Mouse (Mus musculus) megakaryocyte-erythroid progenitor cell, adult 5-6 weeks (primary cell): ENCODE data around the gene Dna2. TPM values are rescaled to one million over a fixed set of nuclear protein-coding genes. Genes with fewer than 3 reads are reported as not detected.
"Not testable (repeated sequence)": the region's sequence is repeated elsewhere in the genome, so short reads cannot be mapped to it uniquely, and the experiment has no call there.

ENCODE experiments used
- ATAC-seq: replicated peaks from 2 replicates; pipeline ENCODE4 v1.8.0; 2016; ENCODE audit warnings: mild to moderate bottlenecking, inconsistent platforms; ENCODE audit not compliant: severe bottlenecking, poor library complexity, low FRiP score, low TSS enrichment
- total RNA-seq, 2 experiments: library from RNA; stranded (forward) in 1 of 2; stranded (reverse) in 1 of 2; fragments of 200-1000, 215-1000 nt in 1 of 2; fragments of >200 nt in 1 of 2; fragmentation: Nextera tagmentation in 1 of 2; gene quantifications; 2 replicates each; pipeline ENCODE4 v1.2.3; 2014 to 2017

Dna2 gene
- total RNA-seq (2014; fragmentation: Nextera tagmentation) (61.7 and 63.1 TPM in 2 replicates), total RNA-seq (2017) (41.9 and 42.8 TPM in 2 replicates)

DNA sequence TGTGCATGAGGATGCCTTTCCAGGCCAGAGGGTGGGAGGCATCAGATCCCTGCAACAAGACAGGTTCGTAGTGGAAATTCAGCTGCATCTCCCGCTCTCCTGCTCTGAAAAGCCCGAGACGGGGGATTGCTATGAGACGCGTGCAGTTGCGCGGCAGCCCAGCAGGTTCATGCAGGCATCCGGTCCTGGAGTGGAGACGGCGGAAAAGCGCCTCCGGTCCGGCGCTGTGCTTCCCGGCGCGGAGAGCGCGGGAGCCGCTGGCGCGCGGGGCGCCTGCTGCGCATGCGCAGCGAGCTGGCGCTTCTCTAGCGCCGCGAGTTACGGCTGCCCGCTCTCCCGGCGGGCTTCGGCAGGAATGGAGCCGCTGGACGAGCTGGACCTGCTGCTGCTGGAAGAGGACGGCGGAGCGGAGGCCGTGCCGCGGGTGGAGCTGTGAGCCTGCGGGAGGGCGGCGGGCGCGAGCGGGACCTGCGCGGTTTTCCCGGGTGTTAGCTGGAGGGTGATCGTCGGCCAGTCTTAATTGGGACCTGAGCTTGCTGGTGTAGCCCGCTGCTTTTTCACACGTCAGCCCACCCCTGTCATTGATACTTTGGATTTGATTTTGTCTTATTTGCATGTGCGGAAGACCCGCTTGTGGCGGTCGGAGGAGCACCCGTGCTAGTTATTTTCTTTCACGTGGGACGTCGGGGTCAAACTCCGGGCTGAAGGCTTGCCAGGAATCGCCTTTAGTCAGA, at the start of gene Dna2:
Gene Dna2 (plus strand): TSS at position 289 of the 734 bp plus-strand sequence.
- ATAC-seq = peak; percentile 87

DNA sequence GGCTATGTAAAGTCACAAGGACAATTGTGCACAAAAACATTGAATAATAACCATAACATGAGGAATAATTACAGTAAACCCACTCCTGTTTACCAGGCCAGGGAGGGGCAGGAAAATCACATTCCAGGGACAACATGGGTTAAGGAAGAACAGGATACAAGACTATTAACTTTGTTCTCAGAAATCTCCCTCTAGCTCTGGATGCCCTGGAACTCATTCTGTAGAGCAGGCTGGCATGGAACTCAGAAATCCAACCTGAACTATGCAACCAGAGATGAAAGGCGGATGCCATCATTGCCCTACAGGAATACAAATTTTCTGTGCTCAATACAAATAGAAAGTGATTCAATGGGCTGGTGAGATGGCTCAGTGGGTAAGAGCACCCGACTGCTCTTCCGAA, 49.4 kb upstream of the Dna2 start:
- ATAC-seq = no peak

DNA sequence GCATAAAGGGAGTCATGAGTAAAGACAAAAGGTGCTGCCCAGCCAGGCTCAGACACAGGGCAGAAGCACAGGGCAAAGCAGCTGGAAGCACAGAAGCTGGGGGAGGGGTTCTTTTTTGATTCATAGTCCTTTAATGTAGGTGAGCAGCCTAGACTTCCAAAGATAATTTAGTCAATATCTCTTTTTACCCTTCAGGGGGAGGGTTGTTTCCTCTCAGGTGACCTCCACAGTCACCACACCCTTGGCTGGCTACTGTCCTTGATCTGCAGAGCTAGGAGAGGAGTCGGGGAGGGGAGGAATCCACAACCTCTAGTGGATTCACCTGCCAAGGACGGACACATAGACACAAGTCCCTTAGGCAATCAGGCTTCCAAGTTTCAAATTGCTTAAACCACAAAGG, 48.8 kb upstream of the Dna2 start:
- ATAC-seq = no peak

DNA sequence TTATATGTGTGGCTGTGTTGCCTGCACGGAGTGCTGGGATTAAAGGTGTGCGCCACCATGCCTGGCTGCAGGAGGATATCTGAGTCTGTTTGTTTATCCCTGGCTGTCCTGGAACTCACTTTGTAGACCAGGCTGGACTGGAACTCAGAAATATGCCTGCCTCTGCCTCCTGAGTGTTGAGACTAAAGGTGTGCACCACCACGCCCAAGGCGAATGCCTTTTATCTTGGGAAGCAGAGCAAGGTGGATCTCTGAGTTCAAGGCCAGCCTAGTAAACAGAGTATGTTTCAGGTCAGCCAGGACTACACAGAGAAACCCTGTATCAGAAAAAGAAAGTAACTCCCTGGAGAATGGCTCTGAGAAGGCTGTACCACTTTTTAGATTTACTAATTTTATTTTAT, 46.7 kb upstream of the Dna2 start:
- ATAC-seq = no peak

DNA sequence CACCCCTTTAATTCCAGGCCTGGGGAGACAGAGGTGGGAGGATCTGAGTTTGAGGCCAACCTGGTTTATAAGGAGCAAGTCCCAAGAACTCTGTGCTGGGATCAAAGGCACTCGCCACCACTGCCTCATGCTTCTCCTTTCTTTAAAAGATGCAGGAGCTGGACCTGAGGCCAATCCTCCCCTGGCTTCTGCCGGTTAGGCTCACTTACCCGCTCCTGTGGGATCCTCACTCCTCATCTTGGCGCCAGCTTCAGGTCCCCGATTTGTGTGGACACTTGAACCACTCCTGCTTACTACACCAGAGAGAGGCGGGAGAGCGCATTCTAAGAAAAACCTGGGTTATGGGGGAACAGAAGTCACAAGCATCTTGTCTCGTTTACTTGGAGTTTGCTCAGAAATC, 45.0 kb upstream of the Dna2 start:
- no peak for ATAC-seq

DNA sequence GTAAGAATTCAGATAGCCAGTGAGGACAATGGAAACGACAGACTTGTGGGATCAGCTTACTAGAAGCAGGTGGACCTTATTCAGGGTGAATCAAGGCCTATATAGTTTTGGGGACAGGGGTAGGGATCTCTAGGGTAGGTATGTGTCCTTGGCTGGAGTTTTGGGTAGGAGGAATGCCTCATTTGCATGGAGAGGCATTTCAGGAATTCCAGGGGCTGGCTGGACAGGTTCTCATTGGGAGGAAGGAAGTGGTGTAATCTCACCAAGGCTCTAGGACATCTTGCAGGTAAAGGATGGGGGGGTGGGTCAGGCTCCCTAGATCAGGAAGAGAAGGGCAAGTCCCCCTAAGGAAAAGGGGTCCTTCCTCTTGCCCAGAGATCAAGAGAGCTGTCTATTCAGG, 44.0 kb upstream of the Dna2 start:
- ATAC-seq = no peak

DNA sequence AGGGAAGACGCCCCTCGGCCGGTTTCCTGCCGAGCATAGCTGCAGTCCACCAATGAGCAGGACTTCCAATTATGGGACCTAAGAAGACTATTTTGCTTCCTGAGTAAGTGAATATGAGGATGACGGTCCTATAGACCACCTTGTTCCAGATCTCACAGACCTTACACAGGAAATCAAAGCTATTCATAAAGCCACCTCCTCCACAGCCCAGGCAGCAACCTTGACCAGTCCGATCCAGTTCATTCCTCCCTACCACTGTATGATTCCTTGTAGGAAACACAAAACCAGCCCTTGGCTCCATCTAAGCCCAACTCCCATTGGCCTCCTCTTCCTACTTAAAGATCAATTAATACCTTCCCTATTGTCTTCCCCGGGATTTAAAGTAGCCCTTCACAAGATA, 40.5 kb upstream of the Dna2 start:
- ATAC-seq = no peak

DNA sequence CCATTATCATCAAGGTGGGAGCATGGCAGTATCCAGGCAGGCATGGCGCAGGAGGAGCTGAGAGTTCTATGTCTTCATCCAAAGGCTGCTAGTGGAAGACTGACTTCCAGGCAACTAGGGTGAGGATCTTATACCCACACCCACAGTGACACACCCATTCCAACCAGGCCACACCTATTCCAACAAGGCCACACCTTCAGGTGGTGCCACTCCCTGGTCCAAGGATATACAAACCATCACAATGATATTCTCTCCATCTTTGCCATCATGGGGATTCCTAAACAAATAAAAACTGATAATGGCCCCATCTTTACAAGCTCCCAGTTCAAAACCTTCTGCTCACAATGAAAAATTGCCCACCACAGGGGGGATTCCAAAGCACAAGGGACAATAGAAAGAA, 37.9 kb upstream of the Dna2 start, which contains the start of gene Tet1:
Gene Tet1 (minus strand): TSS at position 101 of the 400 bp plus-strand sequence.
- ATAC-seq = not testable (repeated sequence)

DNA sequence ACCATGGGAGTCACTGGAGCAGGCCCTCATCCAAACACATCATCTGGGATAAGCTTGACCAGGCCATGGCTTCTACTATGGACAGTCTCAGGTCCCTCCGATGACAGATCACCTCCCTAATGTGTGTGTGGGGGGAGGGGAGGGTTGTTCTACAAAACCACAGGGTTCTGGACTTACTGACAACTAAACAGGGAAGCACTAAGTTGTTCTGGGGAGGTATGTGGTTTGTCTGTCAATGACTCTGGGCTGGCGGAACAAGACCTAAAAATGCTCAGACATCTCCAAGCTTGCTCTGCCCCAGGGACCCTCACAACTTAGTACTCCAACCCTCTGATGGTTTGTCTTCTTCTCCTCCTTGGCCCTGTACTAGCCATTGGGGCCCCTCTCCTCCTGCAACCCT, 35.7 kb upstream of the Dna2 start:
- ATAC-seq = no peak

DNA sequence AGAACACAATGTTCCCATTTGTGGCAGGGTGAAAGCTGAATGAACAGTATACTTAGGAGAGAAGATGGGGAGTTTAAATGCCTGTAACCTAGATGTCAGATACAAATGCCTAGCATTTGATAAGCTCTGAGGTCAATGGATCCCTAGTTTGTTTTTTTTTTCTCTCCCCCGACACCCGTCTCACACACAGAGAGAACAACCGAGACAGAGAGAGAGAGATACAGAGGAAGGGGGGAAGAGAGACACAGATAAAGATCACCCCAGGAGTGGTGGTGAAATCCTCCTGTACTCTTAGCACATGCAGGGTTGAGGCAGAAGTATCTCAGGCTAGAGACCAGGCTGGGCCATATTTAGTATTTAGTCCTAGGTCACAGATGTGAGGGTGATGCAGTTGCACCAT, 27.8 kb upstream of the Dna2 start:
- ATAC-seq = 0 out of 2 replicates have a peak, but pooled peaks have one; percentile 35

DNA sequence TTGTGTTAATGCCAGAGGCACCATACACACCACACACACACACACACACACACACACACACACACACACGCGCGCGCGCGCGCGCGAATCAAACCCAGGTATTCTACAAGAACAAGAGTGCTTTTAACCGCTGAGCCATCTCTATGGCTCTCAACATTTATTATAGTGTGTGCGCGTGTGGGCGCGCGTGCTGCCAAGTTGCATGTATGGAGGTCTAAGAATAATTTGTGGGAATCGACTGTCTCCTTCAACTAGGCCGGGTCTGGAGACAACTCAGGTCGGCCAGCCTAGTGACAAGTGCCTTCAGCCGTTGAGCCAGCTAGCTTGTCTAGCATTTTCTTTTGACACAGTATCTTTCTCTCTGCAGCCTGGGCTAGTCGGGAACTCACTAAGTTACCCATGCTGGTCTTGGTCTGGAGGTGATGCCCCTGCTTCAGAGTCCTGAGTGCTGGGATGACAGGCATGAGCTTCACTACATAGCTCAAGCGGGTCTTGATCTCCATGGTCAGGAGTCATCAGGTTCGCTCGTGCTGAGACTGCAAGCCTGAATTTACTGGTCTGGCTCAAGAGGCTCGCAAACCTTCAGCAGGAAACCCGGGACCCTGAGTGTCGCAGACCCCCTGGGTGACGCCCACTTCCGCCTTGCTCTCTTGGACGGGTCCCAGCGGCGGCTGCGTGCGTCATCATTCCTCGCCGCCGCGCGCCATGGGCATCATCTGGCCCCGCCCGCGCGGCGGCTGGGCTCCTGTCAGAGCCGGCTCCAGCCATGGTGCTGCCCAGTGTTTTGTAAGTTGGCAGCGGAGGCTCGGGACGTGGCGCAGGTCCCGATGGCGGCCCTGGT, 26.7 kb upstream of the Dna2 start, which contains the start of gene Slc25a16:
Gene Slc25a16 (plus strand): TSS at position 709 of the 841 bp plus-strand sequence.
- ATAC-seq = peak; percentile 89

DNA sequence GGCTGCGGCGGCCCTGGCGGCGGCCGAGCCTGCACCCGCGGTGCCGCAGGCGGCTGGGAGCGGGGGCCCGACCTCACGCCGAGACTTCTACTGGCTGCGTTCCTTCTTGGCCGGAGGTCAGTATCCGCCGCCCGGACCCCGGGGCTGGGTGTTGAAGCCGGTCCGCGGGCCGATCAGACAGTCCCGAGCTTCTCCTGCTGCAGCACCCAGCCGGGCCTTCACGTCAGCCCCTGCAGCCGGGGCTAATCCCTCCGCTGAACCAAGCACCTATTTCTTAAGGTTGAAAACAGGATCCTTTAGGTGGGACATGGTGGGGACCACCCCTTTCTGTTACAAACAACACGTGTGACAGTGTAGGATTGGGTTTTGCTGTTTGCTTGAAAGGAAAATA, 26.1 kb upstream of the Dna2 start:
- ATAC-seq = no peak

DNA sequence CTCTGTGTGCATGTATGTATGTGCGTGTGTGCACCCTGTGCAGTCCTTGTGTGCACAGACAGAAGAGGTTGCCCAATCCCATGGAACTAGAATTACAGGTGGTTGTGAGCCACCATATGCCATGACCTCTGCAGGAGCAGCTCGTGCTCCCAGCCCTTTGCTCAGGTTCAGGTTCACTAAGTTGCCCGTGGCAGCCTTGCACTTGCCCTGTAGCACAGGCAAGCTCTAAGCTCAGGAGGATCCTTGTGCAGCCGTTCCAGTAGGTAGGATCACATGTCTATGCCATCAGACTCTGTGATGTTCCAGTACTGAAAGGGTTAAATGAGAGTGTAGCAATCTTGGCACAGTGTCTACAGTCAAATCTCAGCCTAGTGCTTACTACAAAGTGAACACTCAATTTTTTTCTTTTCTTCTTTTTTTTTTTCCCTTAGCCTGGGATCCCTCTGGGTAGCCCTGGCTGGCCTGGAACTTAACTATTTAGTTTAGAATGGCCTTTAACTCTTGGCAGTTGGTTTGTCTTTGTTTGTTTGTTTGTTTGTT, 22.7 kb upstream of the Dna2 start:
- no peak for ATAC-seq

DNA sequence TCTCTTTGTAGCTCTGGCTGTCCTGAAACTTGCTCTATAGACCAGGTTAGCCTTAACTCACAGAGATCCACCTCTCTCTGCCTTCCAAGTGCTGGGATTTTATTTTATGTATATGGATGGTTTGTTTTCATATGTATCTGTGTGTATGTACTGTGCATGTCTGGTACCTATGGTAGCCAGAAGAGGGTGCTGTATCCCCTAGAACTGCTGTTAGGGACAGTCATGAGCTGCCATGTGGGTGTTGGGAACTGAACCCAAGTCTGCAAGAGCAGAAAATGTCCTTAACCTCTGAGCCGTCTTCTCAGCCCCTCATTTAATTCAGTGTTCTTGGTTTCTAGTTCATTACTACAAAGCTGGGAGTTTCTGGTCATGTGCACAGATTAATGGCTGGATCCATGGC, 14.4 kb upstream of the Dna2 start:
- ATAC-seq = no peak

DNA sequence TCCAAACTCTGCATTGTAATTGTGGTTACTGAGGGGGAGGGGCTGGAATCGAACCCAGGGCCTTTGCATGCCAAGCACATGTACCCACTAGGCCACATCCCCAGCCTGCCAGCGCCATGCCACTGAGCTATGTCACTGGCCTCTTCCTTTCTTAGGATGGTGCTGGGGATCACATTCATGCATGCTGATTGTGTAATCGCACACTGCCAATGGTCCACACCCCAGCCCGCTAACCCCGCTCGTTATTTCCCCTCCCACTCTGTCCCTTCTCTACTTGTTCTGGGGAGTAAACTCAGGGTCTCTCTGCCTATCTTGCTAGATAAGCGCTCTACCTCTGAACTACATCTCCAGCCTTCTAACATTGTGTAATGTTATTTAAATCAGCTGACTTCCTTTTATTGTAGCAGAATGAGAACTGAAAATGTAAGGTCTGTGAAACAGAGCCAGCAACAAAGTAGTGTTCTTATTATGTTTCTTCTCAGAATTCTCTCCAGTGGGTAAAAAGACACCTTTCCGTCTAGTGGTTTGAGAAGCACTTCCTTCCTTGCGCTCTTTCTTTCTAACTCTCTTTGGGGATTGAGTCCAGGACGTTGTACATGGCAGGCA, 1.7 kb upstream of the Dna2 start:
- peak; percentile 59; the same call in 1 of the 2 replicates for ATAC-seq

DNA sequence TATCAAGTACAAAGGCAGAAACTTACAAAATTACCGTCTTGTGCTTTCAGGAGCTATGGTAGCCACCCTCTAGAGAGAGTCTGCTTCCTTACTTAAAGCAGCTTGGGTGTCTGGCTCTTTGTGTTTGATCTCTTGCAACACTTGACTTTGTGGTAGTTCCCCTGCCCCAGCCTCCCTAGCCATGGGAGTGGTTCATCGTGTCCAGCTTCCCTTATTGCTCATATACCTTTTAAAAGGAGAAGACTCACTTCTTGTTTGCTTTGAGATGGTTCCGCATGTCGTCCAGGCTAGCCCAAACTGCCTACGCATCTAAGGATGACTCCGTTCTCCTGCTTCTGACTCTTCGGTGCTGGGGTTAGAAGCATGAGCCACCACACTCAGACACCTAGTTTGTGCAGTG, 1.7 kb downstream of the Dna2 start:
- ATAC-seq = no peak

DNA sequence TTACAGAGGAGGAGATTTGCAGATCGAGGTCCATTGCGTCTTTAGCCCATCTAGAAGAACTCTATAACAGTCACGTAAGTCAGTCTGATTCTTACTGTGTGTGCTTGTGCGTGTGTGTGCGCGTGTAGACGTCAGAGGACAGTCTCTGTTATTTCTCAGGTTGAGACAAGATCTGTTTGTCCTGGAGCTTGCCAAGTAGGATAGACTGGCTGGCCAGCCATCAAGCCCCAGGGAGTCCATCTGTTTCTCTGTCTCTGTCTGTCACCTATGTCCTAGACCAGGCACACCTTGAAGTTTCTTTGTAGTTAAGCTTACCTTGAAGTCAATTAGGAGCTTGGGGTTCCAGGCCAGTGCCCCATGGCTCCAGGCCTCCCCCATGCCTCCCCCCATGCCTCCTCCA, 17.1 kb downstream of the Dna2 start:
- no peak for ATAC-seq

DNA sequence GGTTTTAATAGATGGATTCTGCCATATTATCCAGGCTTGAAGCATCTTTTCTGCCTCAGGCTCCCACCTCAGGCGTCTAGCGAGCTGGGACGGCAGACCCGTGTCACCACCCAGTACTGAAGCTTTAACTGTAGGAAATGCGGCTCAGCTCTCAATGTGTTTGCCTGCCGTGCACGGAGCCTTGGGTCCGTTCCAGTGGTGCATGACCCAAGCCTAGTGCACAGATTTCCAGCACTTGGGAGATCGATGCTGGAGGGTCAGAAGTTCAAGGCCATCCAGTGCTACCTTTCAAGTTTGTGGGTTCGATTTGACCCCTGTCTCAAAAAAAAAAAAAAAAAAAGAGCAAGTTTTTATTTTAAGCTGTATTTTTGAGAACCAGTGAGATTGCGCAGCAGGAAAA, 19.0 kb downstream of the Dna2 start:
- no peak for ATAC-seq

DNA sequence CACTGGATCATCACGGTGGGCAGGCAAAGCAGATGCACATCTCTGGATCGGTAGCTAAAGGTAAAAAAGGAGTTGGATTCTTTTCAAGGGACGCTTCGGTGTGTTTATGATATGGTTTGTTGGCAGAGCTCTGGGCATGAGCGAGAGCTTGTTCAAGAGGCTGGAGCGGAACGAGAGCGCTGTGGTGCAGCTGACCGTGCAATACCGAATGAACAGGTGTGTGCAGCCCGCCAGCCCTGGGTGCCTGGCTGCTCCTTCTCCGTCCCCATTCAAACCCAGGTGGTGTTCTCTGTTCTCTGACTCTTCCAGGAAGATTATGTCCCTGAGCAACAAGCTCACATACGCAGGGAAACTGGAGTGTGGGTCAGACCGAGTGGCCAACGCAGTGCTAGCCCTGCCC, 19.5 kb downstream of the Dna2 start:
- no peak for ATAC-seq

DNA sequence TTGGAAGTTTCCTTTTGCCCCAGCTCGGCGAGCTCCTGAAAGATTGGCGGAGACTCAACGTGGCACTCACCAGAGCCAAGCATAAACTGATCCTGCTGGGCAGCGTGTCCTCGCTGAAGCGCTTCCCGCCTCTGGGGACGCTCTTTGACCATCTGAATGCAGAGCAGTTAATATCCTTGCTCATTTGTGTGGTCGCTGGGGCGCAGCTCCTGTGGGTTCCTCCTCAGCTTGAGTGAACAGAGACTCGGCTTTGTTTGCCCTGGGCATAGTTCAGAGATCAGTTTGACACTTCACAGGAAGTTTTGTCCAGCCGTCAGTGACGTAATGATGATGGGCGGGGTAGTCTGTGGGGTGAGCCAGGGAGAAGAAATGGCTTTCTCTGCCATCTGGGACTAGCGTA, 25.0 kb downstream of the Dna2 start:
- no peak for ATAC-seq
